Mouse (Mus musculus): ENCODE data around the gene Abca8b. TPM values are rescaled to one million over a fixed set of nuclear protein-coding genes. Genes with fewer than 3 reads are reported as not detected.

Gene Abca8b
- polyA plus RNA-seq, 1 experiment from 2014 or later, result 1.8 TPM

- ATAC-seq (replicated peaks), result no peak
These were observed 87.2 kb downstream of the Abca8b start for GRCm38 (mm10) chr11:109908207-109909031.

DNA sequence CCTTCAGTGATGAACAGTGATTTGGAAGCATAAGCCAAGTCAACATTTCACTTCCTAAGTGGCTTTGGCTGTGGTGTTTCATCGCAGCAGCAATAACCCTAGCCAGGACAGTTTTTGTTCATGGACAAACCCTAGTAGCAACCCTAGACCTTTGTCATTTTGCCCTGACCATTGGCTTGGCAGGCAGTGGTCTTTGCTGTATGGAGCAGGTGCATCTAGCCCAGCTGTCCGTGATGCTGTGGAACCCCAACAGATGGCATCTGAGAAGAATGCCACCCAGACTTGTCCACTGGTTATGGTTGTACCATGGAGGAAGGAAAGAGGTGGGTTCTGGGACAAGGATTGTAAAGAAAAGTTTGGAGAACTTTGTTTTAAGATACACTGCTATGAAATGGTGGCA lies 88.1 kb downstream of the Abca8b start:
- H3K27me3 ChIP-seq (replicated peaks), result no peaks in the 10 kb centered on the region
- H3K9me3 ChIP-seq, result no peaks in the 10 kb centered on the region
- H3K36me3 ChIP-seq (replicated peaks), result no peaks in the 10 kb centered on the region
- WGBS, result 95% methylated on average over 2 of the region's 2 CpGs
- H3K4me2 ChIP-seq, result no peak overlapping the region
- H3K27ac ChIP-seq, result no peak overlapping the region
- no peak for ATAC-seq (replicated peaks)
- no peak overlapping the region for H3K4me3 ChIP-seq
- H3K9ac ChIP-seq, result no peak overlapping the region
- H3K4me1 ChIP-seq, result peaks cover 6% of the 10 kb centered on the region

More at GRCm38 (mm10) chr11:109908207-109909031, 87.2 kb downstream of the Abca8b start:
- no peaks in the 10 kb centered on the region for H3K36me3 ChIP-seq (replicated peaks)
- no peaks in the 10 kb centered on the region for H3K4me1 ChIP-seq
- H3K9ac ChIP-seq, result no peak overlapping the region
- H3K4me2 ChIP-seq, result no peak overlapping the region
- WGBS, result 85% methylated on average over 10 of the region's 10 CpGs
- H3K27me3 ChIP-seq (replicated peaks), result no peaks in the 10 kb centered on the region
- H3K9me3 ChIP-seq, result no peaks in the 10 kb centered on the region
- no peak overlapping the region for H3K27ac ChIP-seq
- H3K4me3 ChIP-seq, result no peak overlapping the region

DNA sequence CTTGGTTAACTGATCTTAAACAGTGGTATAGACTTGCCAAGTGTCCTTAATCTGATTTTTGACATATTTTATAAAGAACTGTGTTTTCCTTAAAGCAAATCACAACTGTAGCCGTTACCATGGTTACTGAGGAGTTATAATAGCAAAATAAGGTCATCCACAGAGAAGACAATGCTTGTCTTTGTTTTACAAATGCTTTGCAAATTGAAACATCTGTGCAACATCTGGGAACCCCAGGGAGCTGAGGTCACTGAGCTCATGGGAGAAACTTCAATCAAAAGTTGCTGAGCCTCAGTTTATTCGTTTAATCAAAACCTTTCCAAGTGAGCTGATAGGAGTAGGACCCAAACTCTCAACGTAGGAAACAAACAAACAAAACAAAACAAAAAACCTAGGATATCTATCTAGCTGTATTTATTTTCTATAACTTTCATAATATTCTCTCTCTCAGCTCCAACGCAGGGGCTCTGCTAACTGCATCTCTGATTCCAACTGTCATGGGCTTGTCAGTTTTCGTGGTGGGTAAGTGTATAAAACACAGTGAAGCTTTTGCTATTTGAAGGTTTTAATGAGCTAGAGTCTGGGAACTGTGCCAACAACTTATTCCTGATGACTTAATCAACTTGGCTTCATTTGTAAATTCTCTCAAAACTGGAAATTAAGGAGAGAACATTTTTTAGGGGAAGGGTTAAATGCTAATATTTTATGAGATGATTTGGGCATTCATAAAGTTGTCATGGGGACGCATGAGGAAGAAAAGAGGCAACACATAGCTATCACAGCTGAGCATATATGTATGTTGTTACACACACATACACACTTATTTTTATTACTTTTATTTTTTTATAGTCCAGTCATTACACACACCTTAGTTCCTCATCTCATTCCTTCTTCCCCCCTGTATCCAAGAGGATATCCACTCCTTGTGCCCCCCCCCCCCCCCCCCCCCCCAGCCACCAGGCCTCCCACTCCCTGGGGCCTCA lies 92.7 kb downstream of the Abca8b start:
- WGBS, result 41% methylated on average over 6 of the region's 6 CpGs
- Histone ChIP-seq H3K9ac (no peak overlapping the region), H3K36me3 (replicated peaks) (no peaks in the 10 kb centered on the region), H3K4me3 (no peak overlapping the region), H3K27ac (no peak overlapping the region), H3K4me2 (no peak overlapping the region), H3K4me1 (peaks cover 8% of the 10 kb centered on the region), H3K9me3 (no peaks in the 10 kb centered on the region), H3K27me3 (replicated peaks) (no peaks in the 10 kb centered on the region)
- no peak; the same call in 1 of the 2 replicates for ATAC-seq (replicated peaks)

GRCm38 (mm10) chr11:109900491-109901241 lies 95.0 kb downstream of the Abca8b start:
- Histone ChIP-seq H3K9ac (no peak overlapping the region), H3K4me1 (peaks cover 8% of the 10 kb centered on the region), H3K27me3 (replicated peaks) (no peaks in the 10 kb centered on the region), H3K4me2 (no peak overlapping the region), H3K27ac (no peak overlapping the region), H3K36me3 (replicated peaks) (no peaks in the 10 kb centered on the region), H3K9me3 (no peaks in the 10 kb centered on the region), H3K4me3 (no peak overlapping the region)
- 39% methylated on average over 4 of the region's 4 CpGs for WGBS
- no peak for ATAC-seq (replicated peaks)

GRCm38 (mm10) chr11:109898791-109899467 lies 96.7 kb downstream of the Abca8b start:
- Histone ChIP-seq H3K27me3 (replicated peaks) (no peaks in the 10 kb centered on the region), H3K9me3 (no peaks in the 10 kb centered on the region), H3K4me1 (peaks cover 8% of the 10 kb centered on the region), H3K4me2 (no peak overlapping the region), H3K27ac (no peak overlapping the region), H3K4me3 (no peak overlapping the region), H3K9ac (no peak overlapping the region), H3K36me3 (replicated peaks) (no peaks in the 10 kb centered on the region)
- WGBS, result 93% methylated on average over 6 of the region's 6 CpGs
- no peak for ATAC-seq (replicated peaks)

- Histone ChIP-seq H3K4me3 (no peak overlapping the region), H3K27me3 (replicated peaks) (no peaks in the 10 kb centered on the region), H3K4me2 (no peak overlapping the region), H3K9me3 (no peaks in the 10 kb centered on the region), H3K36me3 (replicated peaks) (no peaks in the 10 kb centered on the region), H3K9ac (no peak overlapping the region), H3K4me1 (no peaks in the 10 kb centered on the region), H3K27ac (no peak overlapping the region)
- ATAC-seq (replicated peaks), result no peak
- WGBS, result 71% methylated on average over 6 of the region's 6 CpGs
These were observed 99.6 kb downstream of the Abca8b start for GRCm38 (mm10) chr11:109895952-109896530.

DNA sequence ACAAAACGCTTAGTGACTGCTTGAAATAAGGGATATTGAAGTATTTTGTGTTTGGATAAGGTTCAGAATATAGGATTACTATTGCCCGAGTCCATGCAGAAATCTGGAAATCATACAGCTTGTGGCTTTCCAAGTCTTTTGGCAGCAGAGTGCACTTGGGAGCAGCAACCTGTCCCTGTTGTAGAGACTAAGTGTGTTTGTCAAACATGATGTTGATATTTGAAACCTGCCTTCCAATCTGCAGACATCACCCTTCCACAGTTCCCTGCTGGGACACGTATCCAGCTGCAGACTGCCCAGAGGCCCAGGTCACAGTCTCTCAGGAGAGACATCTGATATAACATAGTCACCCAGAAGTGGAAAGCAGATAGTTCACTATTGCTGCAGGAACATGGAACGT lies 100.1 kb downstream of the Abca8b start:
- WGBS, result 84% methylated on average over 4 of the region's 4 CpGs
- Histone ChIP-seq H3K4me3 (no peak overlapping the region), H3K27me3 (replicated peaks) (no peaks in the 10 kb centered on the region), H3K36me3 (replicated peaks) (no peaks in the 10 kb centered on the region), H3K4me2 (no peak overlapping the region), H3K9me3 (no peaks in the 10 kb centered on the region), H3K9ac (no peak overlapping the region), H3K27ac (no peak overlapping the region), H3K4me1 (no peaks in the 10 kb centered on the region)
- no peak for ATAC-seq (replicated peaks)

GRCm38 (mm10) chr11:109893894-109894804 lies 101.5 kb downstream of the Abca8b start:
- Histone ChIP-seq H3K36me3 (replicated peaks) (no peaks in the 10 kb centered on the region), H3K9me3 (no peaks in the 10 kb centered on the region), H3K9ac (no peak overlapping the region), H3K27ac (no peak overlapping the region), H3K27me3 (replicated peaks) (no peaks in the 10 kb centered on the region), H3K4me1 (no peaks in the 10 kb centered on the region), H3K4me2 (no peak overlapping the region), H3K4me3 (no peak overlapping the region)
- WGBS, result 84% methylated on average over 3 of the region's 3 CpGs
- no peak for ATAC-seq (replicated peaks)

- Histone ChIP-seq H3K27me3 (replicated peaks) (no peaks in the 10 kb centered on the region), H3K4me3 (no peak overlapping the region), H3K9me3 (no peaks in the 10 kb centered on the region), H3K27ac (no peak overlapping the region), H3K4me2 (no peak overlapping the region), H3K4me1 (no peaks in the 10 kb centered on the region), H3K9ac (no peak overlapping the region), H3K36me3 (replicated peaks) (no peaks in the 10 kb centered on the region)
- 81% methylated on average over 4 of the region's 4 CpGs for WGBS
- no peak for ATAC-seq (replicated peaks)
These were observed 103.7 kb downstream of the Abca8b start for GRCm38 (mm10) chr11:109891989-109892386.

- H3K9ac ChIP-seq, result no peak overlapping the region
- no peak for ATAC-seq (replicated peaks)
- H3K27ac ChIP-seq, result no peak overlapping the region
- WGBS, result 81% methylated on average over 8 of the region's 8 CpGs
- no peaks in the 10 kb centered on the region for H3K27me3 ChIP-seq (replicated peaks)
- H3K36me3 ChIP-seq (replicated peaks), result no peaks in the 10 kb centered on the region
- H3K4me2 ChIP-seq, result no peak overlapping the region
- H3K9me3 ChIP-seq, result no peaks in the 10 kb centered on the region
- H3K4me1 ChIP-seq, result no peaks in the 10 kb centered on the region
- no peak overlapping the region for H3K4me3 ChIP-seq
These were observed 104.2 kb downstream of the Abca8b start for GRCm38 (mm10) chr11:109891371-109891988.
